Mouse (Mus musculus) stomach, postnatal 0 days (tissue): ENCODE measurements at regions not wholly inside any gene's neighbourhood (a gene's known extent, or its start where the extent isn't known, plus 50 kb on each side); places are given as distances from the start of the nearest gene placed in this dataset.
A peak's percentile ranks its signal among the peaks of the same experiment; 100 is the strongest.

Experiments
- ATAC-seq: fragments of 200-750 bp; cut with Nextera tagmentation; 2 replicates; pipeline ENCODE4 v1.8.0; 2017; ENCODE audit not compliant: low FRiP score, low TSS enrichment
- DNase-seq: peaks from one replicate; pipeline ENCODE4 v3.0.0-alpha.2; 2016; ENCODE audit warnings: low spot score
- H3K27ac ChIP-seq: fragments of 300-500 bp; sonication (generic); replicated peaks from 2 replicates; pipeline ENCODE4 v1.5.1; 2014; ENCODE audit warnings: mild to moderate bottlenecking, control low read depth
- H3K27me3 ChIP-seq: fragments of 300-500 bp; sonication (generic); 2 replicates; pipeline ENCODE4 v1.6.1; 2014; ENCODE audit warnings: low read length; ENCODE audit not compliant: control insufficient read depth, insufficient read depth
- H3K36me3 ChIP-seq: fragments of 300-500 bp; sonication (generic); 2 replicates; pipeline ENCODE4 v1.6.1; 2014; ENCODE audit warnings: low read length, mixed read lengths; ENCODE audit not compliant: control insufficient read depth, insufficient read depth
- H3K4me1 ChIP-seq: fragments of 300-500 bp; sonication (generic); replicated peaks from 2 replicates; pipeline ENCODE4 v1.6.1; 2014; ENCODE audit warnings: antibody characterized with exemption; ENCODE audit not compliant: control insufficient read depth, insufficient read depth
- H3K4me2 ChIP-seq: fragments of 300-500 bp; sonication (generic); replicated peaks from 2 replicates; pipeline ENCODE4 v1.6.1; 2014; ENCODE audit warnings: low read depth, mild to moderate bottlenecking, control low read depth, moderate library complexity
- H3K4me3 ChIP-seq: fragments of 300-500 bp; sonication (generic); 2 replicates; pipeline ENCODE4 v1.5.1; 2014; ENCODE audit warnings: low read depth, low read length, control low read depth
- H3K9ac ChIP-seq: fragments of 300-500 bp; sonication (generic); 2 replicates; pipeline ENCODE4 v1.6.1; 2014; ENCODE audit warnings: mild to moderate bottlenecking, low read length, control low read depth, mixed read lengths
- H3K9me3 ChIP-seq: fragments of 300-500 bp; sonication (generic); 2 replicates; pipeline ENCODE4 v1.6.1; 2016; ENCODE audit warnings: low read length; ENCODE audit not compliant: control insufficient read depth
- CTCF ChIP-seq: IDR thresholded peaks from 2 replicates; pipeline ENCODE4 v1.5.1; 2016; ENCODE audit warnings: antibody characterized with exemption, low read depth, mild to moderate bottlenecking, moderate library complexity
- EP300 ChIP-seq: optimal IDR thresholded peaks from 2 replicates; pipeline ENCODE3; 2016; ENCODE audit warnings: antibody characterized with exemption
- WGBS: fragments of 180-500 bp; shearing (Covaris S2); extraction: QIAGEN DNeasy Blood & Tissue Kit; methylation state at CpG from one replicate; pipeline ENCODE4 v1.1.7; 2014; 5-methylcytosine and 5-hydroxymethylcytosine counted together

DNA sequence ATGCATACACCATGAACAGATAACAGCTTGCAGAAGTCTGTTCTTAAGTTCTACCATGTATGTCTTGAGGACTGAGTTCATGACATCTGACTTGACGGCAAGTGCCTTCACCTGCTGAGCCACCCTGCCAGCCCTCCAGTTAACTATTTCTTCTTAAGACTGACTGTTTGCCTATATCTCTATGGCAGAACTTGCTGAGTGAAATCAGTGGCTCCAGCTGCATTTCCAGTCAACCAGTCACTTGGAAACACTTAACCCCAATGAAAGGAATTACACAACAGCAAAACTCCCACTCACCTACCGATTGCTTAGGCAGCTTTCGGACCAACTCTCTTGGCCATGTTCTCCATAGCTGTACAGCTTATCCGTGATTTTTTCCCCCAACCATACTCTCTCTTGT lies 64.8 kb upstream of the Daam1 start:
- Histone ChIP-seq H3K36me3 (no peaks in the 10 kb centered on the region), H3K4me2 (no peak overlapping the region), H3K4me1 (no peaks in the 10 kb centered on the region), H3K9ac (no peak overlapping the region), H3K27me3 (no peaks in the 10 kb centered on the region), H3K4me3 (no peak overlapping the region), H3K27ac (no peak overlapping the region), H3K9me3 (no peaks in the 10 kb centered on the region)
- TF ChIP-seq CTCF (no peak), EP300 (no peak)
- WGBS, result 93% methylated on average over 4 of the region's 4 CpGs
- ATAC-seq (no peak), DNase-seq (no peak)

DNA sequence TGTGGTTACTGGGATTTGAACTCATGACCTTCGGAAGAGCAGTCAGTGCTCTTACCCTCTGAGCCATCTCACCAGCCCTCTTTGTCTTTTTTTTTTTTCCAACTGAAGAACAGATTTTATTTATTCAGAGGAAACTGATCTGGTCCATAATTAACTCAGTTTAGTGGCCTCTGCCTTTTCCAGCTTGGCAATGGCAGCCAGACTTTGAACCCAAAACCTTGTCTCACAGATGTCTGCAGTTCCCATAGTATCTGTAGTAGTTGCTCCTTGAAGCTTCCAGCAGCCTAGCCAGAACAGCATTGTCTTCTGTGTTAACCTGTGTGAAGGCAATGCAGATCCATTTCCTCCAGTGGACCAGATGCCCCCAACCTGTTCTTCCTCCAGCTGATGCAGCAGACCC lies 64.2 kb upstream of the Daam1 start:
- H3K4me2 ChIP-seq, result no peak overlapping the region
- WGBS, result 90% methylated on average over 1 of the region's 1 CpGs
- no peaks in the 10 kb centered on the region for H3K27me3 ChIP-seq
- no peak overlapping the region for H3K9ac ChIP-seq
- no peaks in the 10 kb centered on the region for H3K9me3 ChIP-seq
- H3K4me3 ChIP-seq, result no peak overlapping the region
- DNase-seq (no peak), ATAC-seq (no peak)
- H3K4me1 ChIP-seq, result no peaks in the 10 kb centered on the region
- TF ChIP-seq EP300 (no peak), CTCF (no peak)
- no peaks in the 10 kb centered on the region for H3K36me3 ChIP-seq
- H3K27ac ChIP-seq, result no peak overlapping the region

GRCm38 (mm10) chr12:71767896-71768295 lies 63.0 kb upstream of the Daam1 start:
- Histone ChIP-seq H3K4me1 (no peaks in the 10 kb centered on the region), H3K4me2 (no peak overlapping the region), H3K36me3 (no peaks in the 10 kb centered on the region), H3K27me3 (no peaks in the 10 kb centered on the region), H3K9ac (no peak overlapping the region), H3K27ac (no peak overlapping the region), H3K9me3 (no peaks in the 10 kb centered on the region), H3K4me3 (no peak overlapping the region)
- ATAC-seq (no peak), DNase-seq (no peak)
- 34% methylated on average over 3 of the region's 3 CpGs for WGBS
- no peak for TF ChIP-seq EP300
- peak; percentile 35 for TF ChIP-seq CTCF

- no peak overlapping the region for H3K9ac ChIP-seq
- TF ChIP-seq CTCF (peak; percentile 93), EP300 (no peak)
- no peaks in the 10 kb centered on the region for H3K36me3 ChIP-seq
- no peaks in the 10 kb centered on the region for H3K4me1 ChIP-seq
- WGBS, result 2% methylated on average over 12 of the region's 12 CpGs
- peak; percentile 78 for DNase-seq
- H3K4me2 ChIP-seq, result peak overlapping the region; percentile 51
- no peak overlapping the region for H3K27ac ChIP-seq
- peak overlapping the region; percentile 18; the same call in 1 of the 2 replicates for H3K4me3 ChIP-seq
- no peak for ATAC-seq
- no peaks in the 10 kb centered on the region for H3K9me3 ChIP-seq
- no peaks in the 10 kb centered on the region for H3K27me3 ChIP-seq
Observed at GRCm38 (mm10) chr12:71768471-71768870, 62.4 kb upstream of the Daam1 start.

GRCm38 (mm10) chr12:71768890-71769289 lies 62.0 kb upstream of the Daam1 start:
- ATAC-seq (no peak), DNase-seq (no peak)
- Histone ChIP-seq H3K9ac (no peak overlapping the region), H3K4me1 (no peaks in the 10 kb centered on the region), H3K36me3 (no peaks in the 10 kb centered on the region), H3K27ac (no peak overlapping the region), H3K4me2 (peak overlapping the region; percentile 51), H3K27me3 (no peaks in the 10 kb centered on the region), H3K9me3 (no peaks in the 10 kb centered on the region), H3K4me3 (peak overlapping the region; percentile 18; the same call in 1 of the 2 replicates)
- 28% methylated on average over 9 of the region's 9 CpGs for WGBS
- TF ChIP-seq EP300 (no peak), CTCF (no peak)

- Histone ChIP-seq H3K9ac (no peak overlapping the region), H3K4me2 (no peak overlapping the region), H3K4me1 (no peaks in the 10 kb centered on the region), H3K4me3 (no peak overlapping the region), H3K36me3 (no peaks in the 10 kb centered on the region), H3K9me3 (no peaks in the 10 kb centered on the region), H3K27ac (no peak overlapping the region), H3K27me3 (no peaks in the 10 kb centered on the region)
- ATAC-seq (no peak), DNase-seq (no peak)
- no peak for TF ChIP-seq CTCF
- no peak for TF ChIP-seq EP300
- WGBS, result 70% methylated on average over 6 of the region's 6 CpGs
Observed at GRCm38 (mm10) chr12:71769302-71769701, 61.6 kb upstream of the Daam1 start.
